Mouse (Mus musculus): ENCODE measurements around the gene Mpzl1.

Mpzl1 gene

GRCm38 (mm10) chr1:165576005-165576404 lies 58.3 kb downstream of the Mpzl1 start:
- no peak for DNase-seq

- no peak for DNase-seq
These were observed 66.9 kb downstream of the Mpzl1 start for GRCm38 (mm10) chr1:165567466-165567865.

- DNase-seq: no peak
These were observed 69.1 kb downstream of the Mpzl1 start for GRCm38 (mm10) chr1:165565283-165565682.

- peak; percentile 65 to 77 for DNase-seq
These were observed 75.3 kb downstream of the Mpzl1 start for GRCm38 (mm10) chr1:165559073-165559472.

GRCm38 (mm10) chr1:165556711-165557110 lies 77.6 kb downstream of the Mpzl1 start:
- DNase-seq: peak in 1 of 2 experiments; percentile 9
